Mouse (Mus musculus) stomach, embryonic 15.5 days (tissue): Measurements from ENCODE around the gene Dock2. TPM values are rescaled to one million over a fixed set of nuclear protein-coding genes. Genes with fewer than 3 reads are reported as not detected.
A peak's percentile ranks its signal among the peaks of the same experiment; 100 is the strongest.

Experiments
- ATAC-seq: fragments of 200-750 bp; cut with Nextera tagmentation; 2 replicates; pipeline ENCODE4 v1.8.0; 2017; ENCODE audit warnings: low read depth, moderate number of reproducible peaks, moderate TSS enrichment; ENCODE audit not compliant: insufficient read depth, low FRiP score
- H3K27ac ChIP-seq: fragments of 300-500 bp; sonication (generic); 2 replicates; pipeline ENCODE4 v1.5.1; 2015; ENCODE audit warnings: mild to moderate bottlenecking, inconsistent platforms
- H3K27me3 ChIP-seq: fragments of 300-500 bp; sonication (generic); replicated peaks from 2 replicates; pipeline ENCODE4 v1.6.1; 2015; ENCODE audit warnings: inconsistent platforms
- H3K36me3 ChIP-seq: fragments of 300-500 bp; sonication (generic); 2 replicates; pipeline ENCODE4 v1.6.1; 2015; ENCODE audit warnings: inconsistent platforms
- H3K4me1 ChIP-seq: fragments of 300-500 bp; sonication (generic); 2 replicates; pipeline ENCODE4 v1.6.1; 2015; ENCODE audit warnings: inconsistent platforms
- H3K4me2 ChIP-seq: fragments of 300-500 bp; sonication (generic); 2 replicates; pipeline ENCODE4 v1.6.1; 2015; ENCODE audit warnings: mild to moderate bottlenecking, inconsistent platforms
- H3K4me3 ChIP-seq: fragments of 300-500 bp; sonication (generic); replicated peaks from 2 replicates; pipeline ENCODE4 v1.5.1; 2015; ENCODE audit warnings: inconsistent platforms
- H3K9ac ChIP-seq: fragments of 300-500 bp; sonication (generic); 2 replicates; pipeline ENCODE4 v1.6.1; 2015; ENCODE audit warnings: inconsistent platforms
- H3K9me3 ChIP-seq: fragments of 300-500 bp; sonication (generic); 2 replicates; pipeline ENCODE4 v1.6.1; 2016; ENCODE audit warnings: inconsistent platforms
- WGBS: fragments of 180-500 bp; shearing (Covaris S2); methylation state at CpG from one replicate; pipeline ENCODE4 v1.1.7; 2015; 5-methylcytosine and 5-hydroxymethylcytosine counted together
- polyA plus RNA-seq: library from polyadenylated mRNA; unstranded; fragments of >200 nt; fragmentation: Nextera tagmentation; extraction: Ambion mirVana; gene quantifications from 2 replicates; pipeline ENCODE4 v1.2.1, GENCODE M21; 2015

Gene Dock2
- polyA plus RNA-seq, 1 experiment from 2014 or later = 2.4 TPM

GRCm38 (mm10) chr11:34332344-34333031, 451.2 kb downstream of the Dock2 start:
- H3K27me3 ChIP-seq = no peaks in the 10 kb centered on the region
- no peaks in the 10 kb centered on the region for H3K4me1 ChIP-seq
- no peak overlapping the region for H3K9ac ChIP-seq
- H3K9me3 ChIP-seq = no peaks in the 10 kb centered on the region
- H3K27ac ChIP-seq = no peak overlapping the region
- WGBS = 51% methylated on average over 7 of the region's 7 CpGs
- no peak for ATAC-seq
- no peaks in the 10 kb centered on the region for H3K36me3 ChIP-seq
- no peak overlapping the region for H3K4me2 ChIP-seq
- H3K4me3 ChIP-seq = no peak overlapping the region

- H3K9me3 ChIP-seq = no peaks in the 10 kb centered on the region
- H3K9ac ChIP-seq = no peak overlapping the region
- H3K27me3 ChIP-seq = no peaks in the 10 kb centered on the region
- no peak overlapping the region for H3K4me2 ChIP-seq
- no peak for ATAC-seq
- H3K4me3 ChIP-seq = no peak overlapping the region
- H3K27ac ChIP-seq = no peak overlapping the region
- WGBS = 72% methylated on average over 8 of the region's 8 CpGs
- H3K36me3 ChIP-seq = no peaks in the 10 kb centered on the region
- H3K4me1 ChIP-seq = no peaks in the 10 kb centered on the region
Observed at GRCm38 (mm10) chr11:34323664-34324063, 460.0 kb downstream of the Dock2 start.

GRCm38 (mm10) chr11:34319282-34319681, 464.4 kb downstream of the Dock2 start:
- no peak overlapping the region for H3K4me3 ChIP-seq
- no peak for ATAC-seq

GRCm38 (mm10) chr11:34317001-34317400, 466.7 kb downstream of the Dock2 start:
- no peak overlapping the region for H3K27ac ChIP-seq
- no peak for ATAC-seq
- no peak overlapping the region for H3K4me2 ChIP-seq
- H3K4me1 ChIP-seq = no peaks in the 10 kb centered on the region
- H3K9me3 ChIP-seq = no peaks in the 10 kb centered on the region
- no peak overlapping the region for H3K9ac ChIP-seq
- WGBS = 78% methylated on average over 8 of the region's 8 CpGs
- H3K36me3 ChIP-seq = no peaks in the 10 kb centered on the region
- H3K27me3 ChIP-seq = no peaks in the 10 kb centered on the region
- H3K4me3 ChIP-seq = no peak overlapping the region

More at GRCm38 (mm10) chr11:34319282-34319681, 464.4 kb downstream of the Dock2 start:
- no peaks in the 10 kb centered on the region for H3K4me1 ChIP-seq
- no peaks in the 10 kb centered on the region for H3K27me3 ChIP-seq
- H3K36me3 ChIP-seq = no peaks in the 10 kb centered on the region
- no peaks in the 10 kb centered on the region for H3K9me3 ChIP-seq
- H3K9ac ChIP-seq = no peak overlapping the region
- no peak overlapping the region for H3K27ac ChIP-seq
- WGBS = 73% methylated on average over 1 of the region's 1 CpGs
- H3K4me2 ChIP-seq = no peak overlapping the region

- Histone ChIP-seq H3K27me3 (no peaks in the 10 kb centered on the region), H3K9ac (no peak overlapping the region), H3K36me3 (no peaks in the 10 kb centered on the region), H3K4me1 (no peaks in the 10 kb centered on the region), H3K4me2 (no peak overlapping the region), H3K4me3 (no peak overlapping the region), H3K27ac (no peak overlapping the region), H3K9me3 (no peaks in the 10 kb centered on the region)
- no peak for ATAC-seq
- 79% methylated on average over 10 of the region's 10 CpGs for WGBS
Observed at GRCm38 (mm10) chr11:34316176-34316575, 467.5 kb downstream of the Dock2 start.

- WGBS = 50% methylated on average over 5 of the region's 5 CpGs
Observed at GRCm38 (mm10) chr11:34315383-34315782, 468.3 kb downstream of the Dock2 start.

GRCm38 (mm10) chr11:34314534-34315379, 468.9 kb downstream of the Dock2 start, which contains the start of gene Fam196b:
TSS of gene Fam196b (plus strand) at chr11:34314822.
- H3K27me3 ChIP-seq = no peaks in the 10 kb centered on the region
- no peak; the same call in 1 of the 2 replicates for ATAC-seq
- no peaks in the 10 kb centered on the region for H3K4me1 ChIP-seq
- no peaks in the 10 kb centered on the region for H3K9me3 ChIP-seq
- H3K36me3 ChIP-seq = no peaks in the 10 kb centered on the region
- H3K4me3 ChIP-seq = peak within 1 kb of the TSS; percentile 26
- 8% methylated on average over 13 of the region's 13 CpGs for WGBS
- H3K27ac ChIP-seq = no peak within 1 kb of the TSS
- H3K4me2 ChIP-seq = peak within 1 kb of the TSS; percentile 52
- no peak within 1 kb of the TSS for H3K9ac ChIP-seq

More at GRCm38 (mm10) chr11:34315383-34315782, 468.3 kb downstream of the Dock2 start:
- no peak overlapping the region for H3K4me2 ChIP-seq
- no peaks in the 10 kb centered on the region for H3K4me1 ChIP-seq
- H3K9me3 ChIP-seq = no peaks in the 10 kb centered on the region
- no peaks in the 10 kb centered on the region for H3K27me3 ChIP-seq
- no peak for ATAC-seq
- no peak overlapping the region for H3K4me3 ChIP-seq
- no peak overlapping the region for H3K27ac ChIP-seq
- no peak overlapping the region for H3K9ac ChIP-seq
- no peaks in the 10 kb centered on the region for H3K36me3 ChIP-seq

GRCm38 (mm10) chr11:34312208-34312607, 471.5 kb downstream of the Dock2 start:
- H3K36me3 ChIP-seq = no peaks in the 10 kb centered on the region
- H3K27ac ChIP-seq = no peak overlapping the region
- H3K4me2 ChIP-seq = no peak overlapping the region
- H3K9me3 ChIP-seq = no peaks in the 10 kb centered on the region
- no peak for ATAC-seq
- no peak overlapping the region for H3K9ac ChIP-seq
- H3K4me1 ChIP-seq = no peaks in the 10 kb centered on the region
- H3K27me3 ChIP-seq = no peaks in the 10 kb centered on the region
- WGBS = 57% methylated on average over 7 of the region's 7 CpGs
- no peak overlapping the region for H3K4me3 ChIP-seq

- no peaks in the 10 kb centered on the region for H3K9me3 ChIP-seq
- no peak overlapping the region for H3K4me3 ChIP-seq
- H3K27me3 ChIP-seq = no peaks in the 10 kb centered on the region
- WGBS = 43% methylated on average over 5 of the region's 5 CpGs
- H3K27ac ChIP-seq = no peak overlapping the region
- ATAC-seq = no peak
- H3K9ac ChIP-seq = no peak overlapping the region
- no peaks in the 10 kb centered on the region for H3K36me3 ChIP-seq
- no peak overlapping the region for H3K4me2 ChIP-seq
- no peaks in the 10 kb centered on the region for H3K4me1 ChIP-seq
Observed at GRCm38 (mm10) chr11:34311717-34312116, 472.0 kb downstream of the Dock2 start.

GRCm38 (mm10) chr11:34309360-34309759, 474.3 kb downstream of the Dock2 start:
- no peaks in the 10 kb centered on the region for H3K9me3 ChIP-seq
- H3K27me3 ChIP-seq = no peaks in the 10 kb centered on the region
- H3K4me3 ChIP-seq = no peak overlapping the region
- H3K9ac ChIP-seq = no peak overlapping the region
- no peak overlapping the region for H3K4me2 ChIP-seq
- 77% methylated on average over 2 of the region's 2 CpGs for WGBS
- H3K36me3 ChIP-seq = no peaks in the 10 kb centered on the region
- ATAC-seq = no peak
- no peaks in the 10 kb centered on the region for H3K4me1 ChIP-seq
- H3K27ac ChIP-seq = no peak overlapping the region

- ATAC-seq = no peak
- no peaks in the 10 kb centered on the region for H3K27me3 ChIP-seq
- no peaks in the 10 kb centered on the region for H3K36me3 ChIP-seq
- WGBS = 85% methylated on average over 3 of the region's 3 CpGs
- no peaks in the 10 kb centered on the region for H3K4me1 ChIP-seq
- H3K27ac ChIP-seq = no peak overlapping the region
- H3K9me3 ChIP-seq = no peaks in the 10 kb centered on the region
- H3K4me3 ChIP-seq = no peak overlapping the region
- H3K9ac ChIP-seq = no peak overlapping the region
- H3K4me2 ChIP-seq = no peak overlapping the region
Observed at GRCm38 (mm10) chr11:34308731-34309130, 475.0 kb downstream of the Dock2 start.

- Histone ChIP-seq H3K36me3 (no peaks in the 10 kb centered on the region), H3K9ac (no peak overlapping the region), H3K4me3 (no peak overlapping the region), H3K9me3 (no peaks in the 10 kb centered on the region), H3K4me1 (no peaks in the 10 kb centered on the region), H3K27me3 (no peaks in the 10 kb centered on the region), H3K27ac (no peak overlapping the region), H3K4me2 (no peak overlapping the region)
- WGBS = 71% methylated on average over 3 of the region's 3 CpGs
- ATAC-seq = no peak
Observed at GRCm38 (mm10) chr11:34306231-34306630, 477.5 kb downstream of the Dock2 start.
